9 mouse cellular contexts compared by ENCODE assay signal in the genomic region with DNA sequence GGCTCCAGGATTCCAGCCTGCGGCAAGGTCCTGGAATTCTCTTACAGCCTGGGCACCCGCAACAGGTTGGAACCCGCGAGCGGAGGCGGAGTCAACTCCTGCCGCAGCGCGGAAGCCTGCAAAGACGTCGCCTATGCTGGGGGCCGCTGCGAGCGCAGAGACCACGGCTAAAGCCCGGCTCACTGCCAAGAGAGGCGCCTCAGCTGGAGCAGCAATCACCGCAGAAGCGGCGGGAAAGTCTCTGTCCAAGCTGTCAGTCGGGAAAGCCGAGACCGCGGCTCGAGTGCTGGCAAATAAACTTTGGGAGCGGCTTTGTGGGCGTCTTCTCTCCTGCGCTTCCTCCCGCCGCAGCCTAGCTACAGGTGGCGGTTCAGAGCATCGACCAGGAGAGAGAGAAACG. TPM values are rescaled to one million over a fixed set of nuclear protein-coding genes. Genes with fewer than 3 reads are reported as not detected.
DNase-seq lines count a peak whose midpoint lies in the region; ATAC-seq lines count a peak whose summit lies in the region.
"Had no signal": no experiment of that assay in that cellular context is flagged by ENCODE, and none has a peak within 500 bp of the region (broad histone marks: within the 10 kb centered on the region; RNA-seq: fewer than 3 reads in every experiment).

No protein-coding gene starts in this region.

- H3K36me3 ChIP-seq in forebrain, embryonic 16.5 days (ENCODE audit: control insufficient read depth, insufficient read depth): no peaks in the 10 kb centered on the region
- no peaks in the 10 kb centered on the region for H3K36me3 ChIP-seq in limb, embryonic 12.5 days
- H3K36me3 ChIP-seq in neural tube, embryonic 13.5 days: no peaks in the 10 kb centered on the region

- H3K4me1 ChIP-seq in forebrain, embryonic 16.5 days (replicated peaks; ENCODE audit: control insufficient read depth, insufficient read depth, low read length): peaks cover 23% of the 10 kb centered on the region
- no peaks in the 10 kb centered on the region for H3K4me1 ChIP-seq in limb, embryonic 12.5 days (replicated peaks)
- H3K4me1 ChIP-seq in neural tube, embryonic 13.5 days (replicated peaks): peaks cover 14% of the 10 kb centered on the region

- H3K4me3 ChIP-seq in forebrain, embryonic 16.5 days (replicated peaks; ENCODE audit: low read length): peak overlapping the region; percentile 43
- peak overlapping the region; percentile 38 for H3K4me3 ChIP-seq in limb, embryonic 12.5 days (replicated peaks)
- peak overlapping the region; percentile 34 for H3K4me3 ChIP-seq in neural tube, embryonic 13.5 days
- H3K4me3 ChIP-seq: erythroblast, embryonic 14.5 days had no signal

- no peak overlapping the region for H3K9ac ChIP-seq in forebrain, embryonic 16.5 days (replicated peaks; ENCODE audit: low read depth, low read length)
- H3K9ac ChIP-seq in limb, embryonic 12.5 days (replicated peaks): no peak overlapping the region
- H3K9ac ChIP-seq in neural tube, embryonic 13.5 days: no peak overlapping the region

- no peaks in the 10 kb centered on the region for H3K9me3 ChIP-seq in forebrain, embryonic 16.5 days (ENCODE audit: control insufficient read depth, low read length)
- H3K9me3 ChIP-seq in limb, embryonic 12.5 days: no peaks in the 10 kb centered on the region
- no peaks in the 10 kb centered on the region for H3K9me3 ChIP-seq in neural tube, embryonic 13.5 days

- no peak for ATAC-seq in forebrain, embryonic 16.5 days
- no peak for ATAC-seq in limb, embryonic 12.5 days (ENCODE audit: insufficient number of reproducible peaks, insufficient read depth, low FRiP score, low TSS enrichment, low read depth)
- ATAC-seq in neural tube, embryonic 13.5 days (ENCODE audit: low read depth): no peak

- 9% methylated on average over 33 of the region's 33 CpGs for WGBS in forebrain, embryonic 16.5 days
- 17% methylated on average over 33 of the region's 33 CpGs for WGBS in limb, embryonic 12.5 days
- 10% methylated on average over 33 of the region's 33 CpGs for WGBS in neural tube, embryonic 13.5 days

- peak; percentile 12 to 21 for DNase-seq in cerebellum, postnatal 25 days
- DNase-seq in cerebellum, adult 9-10 months: no peak
- DNase-seq in ES-CJ7 (ENCODE audit: low read depth, low spot score): peak; percentile 16
- no peak for DNase-seq in spleen, adult 12 weeks (ENCODE audit: low spot score)
- DNase-seq in cerebellum, adult 9-11 months: no peak

- H3K27me3 ChIP-seq in forebrain, embryonic 16.5 days (replicated peaks; ENCODE audit: control insufficient read depth, insufficient read depth, low read length): peaks cover 34% of the 10 kb centered on the region
- peaks cover 73% of the 10 kb centered on the region for H3K27me3 ChIP-seq in limb, embryonic 12.5 days
- H3K27me3 ChIP-seq in neural tube, embryonic 13.5 days: peaks cover 71% of the 10 kb centered on the region

- no peak overlapping the region for H3K27ac ChIP-seq in forebrain, embryonic 16.5 days (ENCODE audit: low read length)
- no peak overlapping the region for H3K27ac ChIP-seq in limb, embryonic 12.5 days
- no peak overlapping the region for H3K27ac ChIP-seq in neural tube, embryonic 13.5 days (replicated peaks)

- peak overlapping the region; percentile 54 for H3K4me2 ChIP-seq in forebrain, embryonic 16.5 days (ENCODE audit: low read length)
- peak overlapping the region; percentile 59 for H3K4me2 ChIP-seq in limb, embryonic 12.5 days
- peak overlapping the region; percentile 60 for H3K4me2 ChIP-seq in neural tube, embryonic 13.5 days

RNA-seq across cellular contexts. Expression of a gene that starts 3.3 kb away (rescaled TPM):
- 0.70 and 1.9 TPM in 2 replicates for polyA plus RNA-seq in forebrain, embryonic 16.5 days (2015; fragmentation: Nextera tagmentation; extraction: Ambion mirVana)
- 0.09 and 0.16 TPM in 2 replicates for polyA plus RNA-seq in limb, embryonic 12.5 days (2016; fragmentation: Nextera tagmentation; extraction: Ambion mirVana)
- polyA plus RNA-seq in neural tube, embryonic 13.5 days (2015; fragmentation: Nextera tagmentation; extraction: Ambion mirVana): 0.25 and 0.28 TPM in 2 replicates
- polyA plus RNA-seq: erythroblast, embryonic 14.5 days had no signal

Comparison
In these comparisons a context has a peak if more than half of its experiments do, and no peak if none do; other contexts are left out.
1. DNase-seq: peak in cerebellum, postnatal 25 days (2 of 2) and ES-CJ7 (single experiment); none in cerebellum, adult 9-10 months (single experiment), spleen, adult 12 weeks (single experiment) and cerebellum, adult 9-11 months (single experiment).
2. Peak in every context shown above with its lines, with median percentiles within 50 percentile points of each other: H3K4me2 ChIP-seq and H3K4me3 ChIP-seq.